Mouse (Mus musculus): Measurements from ENCODE around the gene Man1c1. TPM values are rescaled to one million over a fixed set of nuclear protein-coding genes. Genes with fewer than 3 reads are reported as not detected.

The Man1c1 gene
- polyA plus RNA-seq, 1 experiment, result 6.7 TPM

GRCm38 (mm10) chr4:134618810-134619488, 85.1 kb downstream of the Man1c1 start:
- Histone ChIP-seq H3K4me3 (ENCODE audit: insufficient read depth, poor library complexity, severe bottlenecking) (no peak overlapping the region), H3K79me3 (ENCODE audit: low read depth) (no peaks in the 10 kb centered on the region), H3K79me2 (ENCODE audit: control insufficient read depth, insufficient read depth) (no peaks in the 10 kb centered on the region), H3K36me3 (ENCODE audit: control insufficient read depth, insufficient read depth) (no peaks in the 10 kb centered on the region), H3K27me3 (ENCODE audit: control insufficient read depth, insufficient read depth, insufficient read length) (no peaks in the 10 kb centered on the region), H3ac (ENCODE audit: control insufficient read depth, insufficient read length, low read depth) (no peak overlapping the region)
- TF ChIP-seq MYOG (IDR thresholded peaks at IDR 0.05; ENCODE audit: control insufficient read depth, extremely low read depth, insufficient read length), result no peak
- TF ChIP-seq FOSL1 (IDR thresholded peaks at IDR 0.05; ENCODE audit: insufficient read depth, low read length, poor library complexity, severe bottlenecking), result no peak
- TF ChIP-seq CTCF (IDR thresholded peaks at IDR 0.05; ENCODE audit: control insufficient read depth, insufficient read depth, insufficient read length), result no peak
- TF ChIP-seq MAX (IDR thresholded peaks at IDR 0.05), result no peak
- TF ChIP-seq MYOD1 (IDR thresholded peaks at IDR 0.05; ENCODE audit: control insufficient read depth, insufficient read length, low read depth), result no peak
- TF ChIP-seq USF1 (IDR thresholded peaks at IDR 0.05; ENCODE audit: low read depth), result no peak
- no peak for TF ChIP-seq CEBPB (IDR thresholded peaks at IDR 0.05; ENCODE audit: low read depth)

- Histone ChIP-seq H3K4me3 (ENCODE audit: insufficient read depth, poor library complexity, severe bottlenecking) (no peak overlapping the region), H3ac (ENCODE audit: control insufficient read depth, insufficient read length, low read depth) (no peak overlapping the region), H3K27me3 (ENCODE audit: control insufficient read depth, insufficient read depth, insufficient read length) (no peaks in the 10 kb centered on the region), H3K36me3 (ENCODE audit: control insufficient read depth, insufficient read depth) (no peaks in the 10 kb centered on the region), H3K79me3 (ENCODE audit: low read depth) (no peaks in the 10 kb centered on the region), H3K79me2 (ENCODE audit: control insufficient read depth, insufficient read depth) (no peaks in the 10 kb centered on the region)
- TF ChIP-seq MYOG (IDR thresholded peaks at IDR 0.05; ENCODE audit: control insufficient read depth, extremely low read depth, insufficient read length) (no peak), CTCF (IDR thresholded peaks at IDR 0.05; ENCODE audit: control insufficient read depth, insufficient read depth, insufficient read length) (no peak), USF1 (IDR thresholded peaks at IDR 0.05; ENCODE audit: low read depth) (peak; percentile 23), FOSL1 (IDR thresholded peaks at IDR 0.05; ENCODE audit: insufficient read depth, low read length, poor library complexity, severe bottlenecking) (no peak), CEBPB (IDR thresholded peaks at IDR 0.05; ENCODE audit: low read depth) (no peak), MAX (IDR thresholded peaks at IDR 0.05) (no peak), MYOD1 (IDR thresholded peaks at IDR 0.05; ENCODE audit: control insufficient read depth, insufficient read length, low read depth) (peak; percentile 51)
Observed at GRCm38 (mm10) chr4:134617779-134618178, 86.3 kb downstream of the Man1c1 start.

GRCm38 (mm10) chr4:134615929-134616625, 88.0 kb downstream of the Man1c1 start:
- H3K27me3 ChIP-seq (ENCODE audit: control insufficient read depth, insufficient read depth, insufficient read length), result no peaks in the 10 kb centered on the region
- H3K79me2 ChIP-seq (ENCODE audit: control insufficient read depth, insufficient read depth), result no peaks in the 10 kb centered on the region
- H3ac ChIP-seq (ENCODE audit: control insufficient read depth, insufficient read length, low read depth), result no peak overlapping the region
- H3K36me3 ChIP-seq (ENCODE audit: control insufficient read depth, insufficient read depth), result no peaks in the 10 kb centered on the region
- no peak overlapping the region for H3K4me3 ChIP-seq (ENCODE audit: insufficient read depth, poor library complexity, severe bottlenecking)
- H3K79me3 ChIP-seq (ENCODE audit: low read depth), result no peaks in the 10 kb centered on the region
- TF ChIP-seq USF1 (IDR thresholded peaks at IDR 0.05; ENCODE audit: low read depth), result no peak
- TF ChIP-seq FOSL1 (IDR thresholded peaks at IDR 0.05; ENCODE audit: insufficient read depth, low read length, poor library complexity, severe bottlenecking), result no peak

GRCm38 (mm10) chr4:134612070-134612667, 91.9 kb downstream of the Man1c1 start:
- TF ChIP-seq CTCF (IDR thresholded peaks at IDR 0.05; ENCODE audit: control insufficient read depth, insufficient read depth, insufficient read length) (no peak), MYOG (IDR thresholded peaks at IDR 0.05; ENCODE audit: control insufficient read depth, extremely low read depth, insufficient read length) (no peak), MAX (IDR thresholded peaks at IDR 0.05) (no peak), CEBPB (IDR thresholded peaks at IDR 0.05; ENCODE audit: low read depth) (no peak), USF1 (IDR thresholded peaks at IDR 0.05; ENCODE audit: low read depth) (no peak), MYOD1 (IDR thresholded peaks at IDR 0.05; ENCODE audit: control insufficient read depth, insufficient read length, low read depth) (no peak), FOSL1 (IDR thresholded peaks at IDR 0.05; ENCODE audit: insufficient read depth, low read length, poor library complexity, severe bottlenecking) (no peak)
- Histone ChIP-seq H3K79me2 (ENCODE audit: control insufficient read depth, insufficient read depth) (no peaks in the 10 kb centered on the region), H3K27me3 (ENCODE audit: control insufficient read depth, insufficient read depth, insufficient read length) (no peaks in the 10 kb centered on the region)

GRCm38 (mm10) chr4:134610616-134611015, 93.5 kb downstream of the Man1c1 start:
- H3K79me3 ChIP-seq (ENCODE audit: low read depth), result no peaks in the 10 kb centered on the region
- H3K36me3 ChIP-seq (ENCODE audit: control insufficient read depth, insufficient read depth), result no peaks in the 10 kb centered on the region
- H3ac ChIP-seq (ENCODE audit: control insufficient read depth, insufficient read length, low read depth), result no peak overlapping the region
- H3K4me3 ChIP-seq (ENCODE audit: insufficient read depth, poor library complexity, severe bottlenecking), result no peak overlapping the region
- no peak for TF ChIP-seq CTCF (IDR thresholded peaks at IDR 0.05; ENCODE audit: control insufficient read depth, insufficient read depth, insufficient read length)
- no peaks in the 10 kb centered on the region for H3K79me2 ChIP-seq (ENCODE audit: control insufficient read depth, insufficient read depth)
- no peaks in the 10 kb centered on the region for H3K27me3 ChIP-seq (ENCODE audit: control insufficient read depth, insufficient read depth, insufficient read length)

More at GRCm38 (mm10) chr4:134612070-134612667, 91.9 kb downstream of the Man1c1 start:
- Histone ChIP-seq H3K4me3 (ENCODE audit: insufficient read depth, poor library complexity, severe bottlenecking) (no peak overlapping the region), H3K36me3 (ENCODE audit: control insufficient read depth, insufficient read depth) (no peaks in the 10 kb centered on the region), H3ac (ENCODE audit: control insufficient read depth, insufficient read length, low read depth) (no peak overlapping the region), H3K79me3 (ENCODE audit: low read depth) (no peaks in the 10 kb centered on the region)
